Mouse (Mus musculus): Measurements from ENCODE around the gene Cpm.
A peak's percentile ranks its signal among the peaks of the same experiment; 100 is the strongest.

Gene Cpm

GRCm38 (mm10) chr10:117676644-117677313 is 47.5 kb downstream of the Cpm start:
- DNase-seq (ENCODE audit: low spot score in 2 of 2), result peak in 1 of 2 experiments; percentile 57

GRCm38 (mm10) chr10:117677494-117678236 is 48.4 kb downstream of the Cpm start:
- no peak for DNase-seq (ENCODE audit: low spot score in 2 of 2)

- no peak for DNase-seq (ENCODE audit: low spot score in 2 of 2)
Measured at GRCm38 (mm10) chr10:117678357-117678756, 49.1 kb downstream of the Cpm start.

GRCm38 (mm10) chr10:117679029-117679686 is 49.9 kb downstream of the Cpm start:
- no peak for DNase-seq (ENCODE audit: low spot score in 2 of 2)

GRCm38 (mm10) chr10:117679963-117680473 is 50.7 kb downstream of the Cpm start:
- no peak for DNase-seq (ENCODE audit: low spot score in 2 of 2)

GRCm38 (mm10) chr10:117680868-117681513 is 51.7 kb downstream of the Cpm start:
- DNase-seq (ENCODE audit: low spot score in 2 of 2), result no peak

GRCm38 (mm10) chr10:117681543-117681942 is 52.2 kb downstream of the Cpm start:
- no peak for DNase-seq (ENCODE audit: low spot score in 2 of 2)

GRCm38 (mm10) chr10:117681999-117682857 is 52.9 kb downstream of the Cpm start:
- no peak for DNase-seq (ENCODE audit: low spot score in 2 of 2)

GRCm38 (mm10) chr10:117682858-117683733 is 53.8 kb downstream of the Cpm start:
- no peak for DNase-seq (ENCODE audit: low spot score in 2 of 2)

GRCm38 (mm10) chr10:117683734-117684037 is 54.4 kb downstream of the Cpm start:
- DNase-seq (ENCODE audit: low spot score in 2 of 2), result no peak

GRCm38 (mm10) chr10:117684298-117685170 is 55.2 kb downstream of the Cpm start:
- no peak for DNase-seq (ENCODE audit: low spot score in 2 of 2)

- no peak for DNase-seq (ENCODE audit: low spot score in 2 of 2)
Measured at GRCm38 (mm10) chr10:117685171-117685848, 56.0 kb downstream of the Cpm start.

GRCm38 (mm10) chr10:117685849-117686591 is 56.7 kb downstream of the Cpm start:
- no peak for DNase-seq (ENCODE audit: low spot score in 2 of 2)

- DNase-seq (ENCODE audit: low spot score in 2 of 2), result no peak
Measured at GRCm38 (mm10) chr10:117687018-117687417, 57.7 kb downstream of the Cpm start.

- no peak for DNase-seq (ENCODE audit: low spot score in 2 of 2)
Measured at GRCm38 (mm10) chr10:117687577-117687976, 58.3 kb downstream of the Cpm start.

- no peak for DNase-seq (ENCODE audit: low spot score in 2 of 2)
Measured at GRCm38 (mm10) chr10:117688204-117689151, 59.2 kb downstream of the Cpm start.

Measured in thymus, postnatal 10 days (tissue).